Mouse (Mus musculus) adipocyte (in vitro differentiated cells): ENCODE measurements around the gene Mpp2.
A peak's percentile ranks its signal among the peaks of the same experiment; 100 is the strongest.

Source experiments
- DNase-seq: peaks from one replicate; pipeline ENCODE4 v3.0.0-alpha.2; 2016; ENCODE audit warnings: low spot score

The Mpp2 gene

GRCm38 (mm10) chr11:102070426-102070825 lies 17.9 kb downstream of the Mpp2 start:
- DNase-seq = no peak

- no peak for DNase-seq
Observed at GRCm38 (mm10) chr11:102069633-102070032, 18.7 kb downstream of the Mpp2 start.

GRCm38 (mm10) chr11:102068969-102069368 lies 19.3 kb downstream of the Mpp2 start:
- no peak for DNase-seq

- DNase-seq = no peak
Observed at GRCm38 (mm10) chr11:102063076-102063475, 25.2 kb downstream of the Mpp2 start.

GRCm38 (mm10) chr11:102061941-102062473 lies 26.3 kb downstream of the Mpp2 start:
- DNase-seq = no peak

- peak; percentile 73 for DNase-seq
Observed at GRCm38 (mm10) chr11:102061236-102061940, 26.9 kb downstream of the Mpp2 start.

GRCm38 (mm10) chr11:102053847-102054246 lies 34.5 kb downstream of the Mpp2 start:
- peak; percentile 41 for DNase-seq

GRCm38 (mm10) chr11:102053183-102053582 lies 35.1 kb downstream of the Mpp2 start:
- DNase-seq = peak; percentile 73

GRCm38 (mm10) chr11:102052697-102053096 lies 35.6 kb downstream of the Mpp2 start:
- peak; percentile 19 for DNase-seq

- DNase-seq = peak; percentile 88
Observed at GRCm38 (mm10) chr11:102051954-102052353, 36.4 kb downstream of the Mpp2 start.

- DNase-seq = peak; percentile 65
Observed at GRCm38 (mm10) chr11:102051541-102051940, 36.8 kb downstream of the Mpp2 start.

- DNase-seq = peak; percentile 14
Observed at GRCm38 (mm10) chr11:102049875-102050482, 38.3 kb downstream of the Mpp2 start.

- DNase-seq = no peak
Observed at GRCm38 (mm10) chr11:102046607-102047006, 41.7 kb downstream of the Mpp2 start.

GRCm38 (mm10) chr11:102044691-102045212 lies 43.6 kb downstream of the Mpp2 start:
- DNase-seq = no peak

GRCm38 (mm10) chr11:102043381-102043780 lies 44.9 kb downstream of the Mpp2 start:
- no peak for DNase-seq

GRCm38 (mm10) chr11:102042971-102043370 lies 45.3 kb downstream of the Mpp2 start:
- no peak for DNase-seq

- no peak for DNase-seq
Observed at GRCm38 (mm10) chr11:102041350-102041949, 46.9 kb downstream of the Mpp2 start, which contains the start of gene Cd300lg. Gene Cd300lg (plus strand): TSS chr11:102041509.

- DNase-seq = no peak
Observed at GRCm38 (mm10) chr11:102040646-102041045, 47.7 kb downstream of the Mpp2 start.

- DNase-seq = peak; percentile 80
Observed at GRCm38 (mm10) chr11:102040138-102040524, 48.2 kb downstream of the Mpp2 start.

GRCm38 (mm10) chr11:102039487-102040137 lies 48.7 kb downstream of the Mpp2 start:
- peak; percentile 40 for DNase-seq

GRCm38 (mm10) chr11:102037789-102038188 lies 50.5 kb downstream of the Mpp2 start:
- DNase-seq = no peak

- DNase-seq = no peak
Observed at GRCm38 (mm10) chr11:102036336-102036735, 52.0 kb downstream of the Mpp2 start.
